In genomic region chr1:156041451-156042241, GRCm38 (mm10) we compare ENCODE assay signal across 8 mouse cellular contexts. TPM values are rescaled to one million over a fixed set of nuclear protein-coding genes. Genes with fewer than 3 reads are reported as not detected.
DNase-seq lines count a peak whose midpoint lies in the region; ATAC-seq and TF ChIP-seq lines count a peak whose summit lies in the region.

No protein-coding gene starts in this region.

- DNase-seq in heart, adult 11 months: peak; percentile 22
- no peak for DNase-seq in heart, postnatal 25 days (ENCODE audit: low spot score)
- no peak for DNase-seq in forebrain, postnatal 0 days
- DNase-seq in liver, postnatal 0 days: peak; percentile 33
- DNase-seq in adrenal gland, adult 8-10 months: no peak
- no peak for DNase-seq in spleen, adult 18-20 months
- no peak for DNase-seq in layer of hippocampus, adult 18-20 months (ENCODE audit: low spot score in 2 of 2)

- peaks cover 71% of the 10 kb centered on the region for H3K4me1 ChIP-seq in E14TG2a.4 (replicated peaks; ENCODE audit: low read depth, low read length)
- 0 out of 2 replicates have a peak, but pooled peaks cover 5% of the 10 kb centered on the region for H3K4me1 ChIP-seq in forebrain, postnatal 0 days (ENCODE audit: insufficient read depth)
- H3K4me1 ChIP-seq in liver, postnatal 0 days (ENCODE audit: insufficient read depth): peaks cover 25% of the 10 kb centered on the region

- no peaks in the 10 kb centered on the region for H3K9me3 ChIP-seq in E14TG2a.4 (ENCODE audit: low read length)
- no peaks in the 10 kb centered on the region for H3K9me3 ChIP-seq in forebrain, postnatal 0 days (ENCODE audit: low read length)
- H3K9me3 ChIP-seq in liver, postnatal 0 days (ENCODE audit: low read length): no peaks in the 10 kb centered on the region

- H3K4me2 ChIP-seq in forebrain, postnatal 0 days (ENCODE audit: low read depth): peak overlapping the region; percentile 52
- peak overlapping the region; percentile 68 for H3K4me2 ChIP-seq in liver, postnatal 0 days (ENCODE audit: low read depth, low read length)

- H3K9ac ChIP-seq in forebrain, postnatal 0 days: no peak overlapping the region
- H3K9ac ChIP-seq in liver, postnatal 0 days (replicated peaks): peak overlapping the region; percentile 67

- no peak for ATAC-seq in forebrain, postnatal 0 days
- no peak for ATAC-seq in liver, postnatal 0 days

- WGBS in forebrain, postnatal 0 days: 57% methylated on average over 7 of the region's 7 CpGs
- WGBS in liver, postnatal 0 days (ENCODE audit: insufficient replicate concordance): 17% methylated on average over 7 of the region's 7 CpGs

- intact Hi-C loops in heart, postnatal 25 days (cut with DNase I): no loop called here

- H3K27ac ChIP-seq in forebrain, postnatal 0 days (ENCODE audit: low read depth, low read length): no peak overlapping the region
- peak overlapping the region; percentile 72 for H3K27ac ChIP-seq in liver, postnatal 0 days (ENCODE audit: low read depth)

- no peak for TF ChIP-seq EP300 in liver, postnatal 0 days (IDR thresholded peaks at IDR 0.05; ENCODE audit: low read depth)

- H3K27me3 ChIP-seq in E14TG2a.4 (ENCODE audit: insufficient read depth, low read length): no peaks in the 10 kb centered on the region
- H3K27me3 ChIP-seq in forebrain, postnatal 0 days (ENCODE audit: insufficient read depth, low read length): no peaks in the 10 kb centered on the region
- no peaks in the 10 kb centered on the region for H3K27me3 ChIP-seq in liver, postnatal 0 days (ENCODE audit: insufficient read depth, low read length)

- no peak for TF ChIP-seq CTCF in E14TG2a.4 (conservative IDR thresholded peaks at IDR 0.05; ENCODE audit: low read length)
- TF ChIP-seq CTCF in forebrain, postnatal 0 days (IDR thresholded peaks at IDR 0.05; ENCODE audit: low read depth): no peak
- no peak for TF ChIP-seq CTCF in liver, postnatal 0 days (IDR thresholded peaks at IDR 0.05; ENCODE audit: low read depth)

- H3K36me3 ChIP-seq in E14TG2a.4 (ENCODE audit: insufficient read depth, low read length): peaks cover 45% of the 10 kb centered on the region
- 0 out of 2 replicates have a peak, but pooled peaks cover 5% of the 10 kb centered on the region for H3K36me3 ChIP-seq in forebrain, postnatal 0 days (ENCODE audit: insufficient read depth)
- peaks cover 27% of the 10 kb centered on the region for H3K36me3 ChIP-seq in liver, postnatal 0 days (replicated peaks; ENCODE audit: insufficient read depth, low read length)

- peak overlapping the region; percentile 84 for H3K4me3 ChIP-seq in E14TG2a.4 (replicated peaks; ENCODE audit: low read length)
- H3K4me3 ChIP-seq in forebrain, postnatal 0 days (ENCODE audit: low read depth, low read length): peak overlapping the region; percentile 57; the same call in 1 of the 2 replicates
- peak overlapping the region; percentile 79 for H3K4me3 ChIP-seq in liver, postnatal 0 days (ENCODE audit: low read depth, low read length)

RNA-seq across cellular contexts. Expression of gene Tor1aip1, which starts 5.4 kb away (rescaled TPM):
- 10 to 100 TPM; 73.0 to 76.3 TPM for total RNA-seq in heart, postnatal 25 days (2021)
- 15.4 and 23.1 TPM in 2 replicates for total RNA-seq in forebrain, postnatal 0 days (2014; rRNA removed)
- polyA plus RNA-seq in forebrain, postnatal 0 days (2015; fragmentation: Nextera tagmentation; extraction: Ambion mirVana): 19.3 and 20.4 TPM in 2 replicates
- polyA plus RNA-seq in liver, postnatal 0 days (2015; fragmentation: Nextera tagmentation; extraction: Ambion mirVana): 29.1 and 29.2 TPM in 2 replicates
- 100 to 1,000 TPM in 3 of 4 experiments, 10 to 100 TPM in 1; 100.0 to 113 (median 106) TPM for total RNA-seq in adrenal gland, adult 8-10 months (2022)
- 10 to 100 TPM; 34.1 to 36.4 TPM for total RNA-seq in layer of hippocampus, adult 18-20 months (2021)

RNA-seq across cellular contexts. Expression of gene Tor1aip2, which starts 6.4 kb away (rescaled TPM):
- total RNA-seq in heart, postnatal 25 days (2021): 10 to 100 TPM; 40.3 to 54.7 TPM
- 56.0 and 60.8 TPM in 2 replicates for total RNA-seq in forebrain, postnatal 0 days (2014; rRNA removed)
- polyA plus RNA-seq in forebrain, postnatal 0 days (2015; fragmentation: Nextera tagmentation; extraction: Ambion mirVana): 43.3 and 50.3 TPM in 2 replicates
- 43.7 and 45.3 TPM in 2 replicates for polyA plus RNA-seq in liver, postnatal 0 days (2015; fragmentation: Nextera tagmentation; extraction: Ambion mirVana)
- 100 to 1,000 TPM; 116 to 149 (median 129) TPM for total RNA-seq in adrenal gland, adult 8-10 months (2022)
- total RNA-seq in layer of hippocampus, adult 18-20 months (2021): 10 to 100 TPM; 45.2 to 52.8 TPM

Comparison
In these comparisons a context has a peak if more than half of its experiments do, and no peak if none do; other contexts are left out.
1. DNase-seq: peak in heart, adult 11 months (single experiment) and liver, postnatal 0 days (single experiment); none in heart, postnatal 25 days (single experiment), forebrain, postnatal 0 days (single experiment), adrenal gland, adult 8-10 months (single experiment), spleen, adult 18-20 months (0 of 2) and layer of hippocampus, adult 18-20 months (0 of 2).
2. Peak in every context shown above with its lines, with median percentiles within 50 percentile points of each other: H3K4me3 ChIP-seq.